Mouse (Mus musculus) testis, adult 2 months (tissue): ENCODE results near the gene Dnah12.
"Not testable (repeated sequence)": the region's sequence is repeated elsewhere in the genome, so short reads cannot be mapped to it uniquely, and the experiment has no call there.

Source experiments
- CTCF ChIP-seq: fragments of 200-500 bp; IDR thresholded peaks from 2 replicates; pipeline ENCODE4 v1.5.1; 2012; ENCODE audit warnings: low read depth, mild to moderate bottlenecking, inconsistent platforms, low read length, moderate library complexity; ENCODE audit not compliant: control insufficient read depth, insufficient read depth, insufficient replicate concordance
- POLR2A ChIP-seq: fragments of 200-500 bp; IDR thresholded peaks from 2 replicates; pipeline ENCODE4 v1.6.1; 2012; ENCODE audit warnings: low read depth, mild to moderate bottlenecking, inconsistent platforms, low read length, moderate library complexity; ENCODE audit not compliant: control insufficient read depth

DNA sequence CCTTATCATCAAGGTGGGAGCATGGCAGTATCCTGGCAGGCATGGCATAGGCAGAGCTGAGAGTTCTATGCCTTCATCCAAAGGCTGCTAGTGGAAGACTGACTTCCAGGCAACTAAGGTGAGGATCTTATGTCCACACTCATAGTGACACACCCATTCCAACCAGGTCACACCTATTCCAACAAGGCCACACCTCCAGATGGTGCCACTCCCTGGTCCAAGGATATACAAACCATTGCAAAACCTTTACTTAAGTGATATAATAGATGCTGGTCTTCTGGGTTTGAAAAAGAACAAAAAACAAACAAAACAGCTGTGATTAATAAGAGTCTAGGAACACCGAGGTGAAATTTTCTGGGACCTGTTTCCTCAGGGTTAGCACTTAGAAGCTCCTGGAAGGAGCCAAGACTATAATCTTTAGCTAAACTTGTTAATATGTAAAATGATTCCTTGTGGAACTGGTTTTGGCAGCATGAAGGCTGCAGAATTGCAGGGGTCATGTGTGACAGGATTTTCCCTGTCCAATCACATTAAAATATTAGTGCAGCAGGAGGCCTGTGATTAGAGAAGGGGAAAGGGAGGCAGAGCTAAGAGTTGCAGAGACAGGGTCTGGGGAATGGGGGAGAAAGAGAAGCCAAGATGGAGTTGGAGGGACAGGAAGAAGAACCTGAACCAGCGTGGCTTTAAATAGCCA, 18.5 kb upstream of the Dnah12 start:
- TF ChIP-seq CTCF, POLR2A: not testable (repeated sequence)
